Mouse (Mus musculus) T-cell, adult 2 months (primary cell): ENCODE measurements around the gene Hat1.

Experiments used
- DNase-seq: peaks from one replicate; pipeline ENCODE4 v3.0.0; 2022; ENCODE audit warnings: low spot score

Gene Hat1

GRCm38 (mm10) chr2:71462553-71462952 lies 73.8 kb downstream of the Hat1 start:
- DNase-seq: no peak

GRCm38 (mm10) chr2:71466103-71466502 lies 77.3 kb downstream of the Hat1 start:
- DNase-seq: no peak

GRCm38 (mm10) chr2:71466861-71467450 lies 78.2 kb downstream of the Hat1 start:
- no peak for DNase-seq

GRCm38 (mm10) chr2:71471094-71471493 lies 82.3 kb downstream of the Hat1 start:
- no peak for DNase-seq

GRCm38 (mm10) chr2:71473830-71474229 lies 85.1 kb downstream of the Hat1 start:
- DNase-seq: no peak

GRCm38 (mm10) chr2:71474345-71474744 lies 85.6 kb downstream of the Hat1 start:
- DNase-seq: no peak

GRCm38 (mm10) chr2:71475311-71475710 lies 86.6 kb downstream of the Hat1 start:
- DNase-seq: no peak

GRCm38 (mm10) chr2:71475760-71476159 lies 87.0 kb downstream of the Hat1 start:
- no peak for DNase-seq

GRCm38 (mm10) chr2:71477787-71478186 lies 89.0 kb downstream of the Hat1 start:
- DNase-seq: no peak

GRCm38 (mm10) chr2:71479917-71480316 lies 91.2 kb downstream of the Hat1 start:
- no peak for DNase-seq

- no peak for DNase-seq
Measured at GRCm38 (mm10) chr2:71481825-71482224, 93.1 kb downstream of the Hat1 start.

- no peak for DNase-seq
Measured at GRCm38 (mm10) chr2:71483046-71483716, 94.4 kb downstream of the Hat1 start.

GRCm38 (mm10) chr2:71483717-71484066 lies 94.9 kb downstream of the Hat1 start:
- no peak for DNase-seq
